In the genomic region with DNA sequence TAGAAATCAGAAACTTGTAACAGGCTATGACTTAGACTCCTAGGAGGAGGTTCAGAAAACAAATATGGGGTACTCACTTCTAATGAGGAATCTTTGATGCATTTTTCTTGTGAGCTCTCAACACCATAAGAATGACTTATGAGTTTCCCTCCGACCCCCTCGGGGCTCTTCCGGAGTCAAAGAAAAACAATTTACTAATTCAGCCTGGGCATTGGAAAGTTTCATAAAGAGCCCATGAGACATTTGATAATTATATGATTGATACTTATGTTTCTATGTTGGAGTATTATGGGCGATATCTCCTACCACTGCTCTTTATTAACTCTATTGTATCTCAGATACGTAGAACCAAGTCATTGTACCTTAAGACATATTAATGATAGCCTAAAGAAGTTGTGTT, we compare ENCODE assay signal across 24 mouse cellular contexts. TPM values are rescaled to one million over a fixed set of nuclear protein-coding genes. Genes with fewer than 3 reads are reported as not detected.
"Had no signal": no experiment of that assay in that cellular context is flagged by ENCODE, and none has a peak within 500 bp of the region (broad histone marks: within the 10 kb centered on the region; RNA-seq: fewer than 3 reads in every experiment).

TSS of gene Olfr1055 (minus strand) at position 101 of the 400 bp plus-strand sequence.

- H3K27me3 ChIP-seq: neural tube, embryonic 13.5 days; neural tube, embryonic 15.5 days; stomach, embryonic 15.5 days had no signal

- H3K9me3 ChIP-seq: neural tube, embryonic 13.5 days; neural tube, embryonic 15.5 days; stomach, embryonic 15.5 days had no signal

- H3K4me3 ChIP-seq: neural tube, embryonic 13.5 days; neural tube, embryonic 15.5 days; stomach, embryonic 15.5 days had no signal

- H3K4me1 ChIP-seq: neural tube, embryonic 13.5 days; neural tube, embryonic 15.5 days; stomach, embryonic 15.5 days had no signal

- H3K27ac ChIP-seq: neural tube, embryonic 13.5 days; neural tube, embryonic 15.5 days; stomach, embryonic 15.5 days; stomach, postnatal 0 days had no signal

- DNase-seq: retina, postnatal 1 day; right cerebral cortex, adult 18-20 months; right cerebral cortex, postnatal 14 days; right cerebral cortex, postnatal 25 days; right cerebral cortex, postnatal 4 days; spleen, adult 18-20 months; thymus, adult 18-20 months; thymus, adult 2 months; thymus, postnatal 14 days; thymus, postnatal 25 days; thymus, postnatal 36 days; thymus, postnatal 4 days had no signal

- H3K36me3 ChIP-seq: neural tube, embryonic 13.5 days; neural tube, embryonic 15.5 days; stomach, embryonic 15.5 days had no signal

RNA-seq across cellular contexts. Expression of gene Olfr1055, which starts in this region (rescaled TPM):
- polyA plus RNA-seq: neural tube, embryonic 13.5 days; neural tube, embryonic 14.5 days; neural tube, embryonic 15.5 days; small intestine, adult 2 months; spleen, adult 2 months; stomach, embryonic 14.5 days; stomach, embryonic 15.5 days; stomach, embryonic 16.5 days; stomach, postnatal 0 days; testis, adult 2 months; thymus, adult 2 months; thymus, postnatal 0 days; urinary bladder, adult 2 months had no signal
